Mouse (Mus musculus) common myeloid progenitor, adult 5-6 weeks (primary cell): ENCODE measurements at regions not wholly inside any gene's neighbourhood (a gene's known extent, or its start where the extent isn't known, plus 50 kb on each side); places are given as distances from the start of the nearest gene placed in this dataset.

Experiments
- ATAC-seq: replicated peaks from 2 replicates; pipeline ENCODE4 v1.8.0; 2016; ENCODE audit warnings: low read depth, mild to moderate bottlenecking, moderate TSS enrichment, inconsistent platforms; ENCODE audit not compliant: poor library complexity, severe bottlenecking

- ATAC-seq = no peak
These were observed 179.8 kb downstream of the Rybp start for GRCm38 (mm10) chr6:100107508-100107907.

- ATAC-seq = no peak
These were observed 180.2 kb downstream of the Rybp start for GRCm38 (mm10) chr6:100107066-100107465.

- peak; percentile 25 for ATAC-seq
These were observed 186.6 kb downstream of the Rybp start for GRCm38 (mm10) chr6:100100565-100101133.

GRCm38 (mm10) chr6:100096393-100097125, 190.7 kb downstream of the Rybp start:
- no peak for ATAC-seq

GRCm38 (mm10) chr6:100094653-100095217, 192.6 kb downstream of the Rybp start:
- ATAC-seq = 0 out of 2 replicates have a peak, but pooled peaks have one; percentile 15

- ATAC-seq = no peak
These were observed 194.4 kb downstream of the Rybp start for GRCm38 (mm10) chr6:100092870-100093269.

GRCm38 (mm10) chr6:100091815-100092214, 195.5 kb downstream of the Rybp start:
- ATAC-seq = no peak

- ATAC-seq = no peak
These were observed 198.7 kb downstream of the Rybp start for GRCm38 (mm10) chr6:100088576-100088975.

GRCm38 (mm10) chr6:100086807-100087206, 200.5 kb downstream of the Rybp start:
- ATAC-seq = no peak

- 0 out of 2 replicates have a peak, but pooled peaks have one; percentile 29 for ATAC-seq
These were observed 201.3 kb downstream of the Rybp start for GRCm38 (mm10) chr6:100085981-100086380.

GRCm38 (mm10) chr6:100083868-100084477, 203.3 kb downstream of the Rybp start:
- no peak for ATAC-seq

GRCm38 (mm10) chr6:100083127-100083526, 204.2 kb downstream of the Rybp start:
- ATAC-seq = no peak

- no peak for ATAC-seq
These were observed 212.5 kb downstream of the Rybp start for GRCm38 (mm10) chr6:100074672-100075335.

GRCm38 (mm10) chr6:100072261-100072968, 214.9 kb downstream of the Rybp start:
- ATAC-seq = no peak

GRCm38 (mm10) chr6:100069151-100069550, 218.1 kb downstream of the Rybp start:
- ATAC-seq = no peak

- ATAC-seq = no peak
These were observed 220.0 kb downstream of the Rybp start for GRCm38 (mm10) chr6:100067273-100067672.

GRCm38 (mm10) chr6:100065586-100065985, 221.7 kb downstream of the Rybp start:
- ATAC-seq = no peak

- no peak for ATAC-seq
These were observed 224.3 kb downstream of the Rybp start for GRCm38 (mm10) chr6:100062961-100063360.

- ATAC-seq = no peak
These were observed 227.5 kb downstream of the Rybp start for GRCm38 (mm10) chr6:100059803-100060202.

- no peak for ATAC-seq
These were observed 231.3 kb downstream of the Rybp start for GRCm38 (mm10) chr6:100055980-100056379.
